Mouse (Mus musculus) urinary bladder, postnatal 25 days (tissue): Measurements from ENCODE around the gene Dchs1.

Experiments used
- DNase-seq: peaks from one replicate; pipeline ENCODE4 v3.0.0; 2022; ENCODE audit warnings: low spot score

The Dchs1 gene

DNA sequence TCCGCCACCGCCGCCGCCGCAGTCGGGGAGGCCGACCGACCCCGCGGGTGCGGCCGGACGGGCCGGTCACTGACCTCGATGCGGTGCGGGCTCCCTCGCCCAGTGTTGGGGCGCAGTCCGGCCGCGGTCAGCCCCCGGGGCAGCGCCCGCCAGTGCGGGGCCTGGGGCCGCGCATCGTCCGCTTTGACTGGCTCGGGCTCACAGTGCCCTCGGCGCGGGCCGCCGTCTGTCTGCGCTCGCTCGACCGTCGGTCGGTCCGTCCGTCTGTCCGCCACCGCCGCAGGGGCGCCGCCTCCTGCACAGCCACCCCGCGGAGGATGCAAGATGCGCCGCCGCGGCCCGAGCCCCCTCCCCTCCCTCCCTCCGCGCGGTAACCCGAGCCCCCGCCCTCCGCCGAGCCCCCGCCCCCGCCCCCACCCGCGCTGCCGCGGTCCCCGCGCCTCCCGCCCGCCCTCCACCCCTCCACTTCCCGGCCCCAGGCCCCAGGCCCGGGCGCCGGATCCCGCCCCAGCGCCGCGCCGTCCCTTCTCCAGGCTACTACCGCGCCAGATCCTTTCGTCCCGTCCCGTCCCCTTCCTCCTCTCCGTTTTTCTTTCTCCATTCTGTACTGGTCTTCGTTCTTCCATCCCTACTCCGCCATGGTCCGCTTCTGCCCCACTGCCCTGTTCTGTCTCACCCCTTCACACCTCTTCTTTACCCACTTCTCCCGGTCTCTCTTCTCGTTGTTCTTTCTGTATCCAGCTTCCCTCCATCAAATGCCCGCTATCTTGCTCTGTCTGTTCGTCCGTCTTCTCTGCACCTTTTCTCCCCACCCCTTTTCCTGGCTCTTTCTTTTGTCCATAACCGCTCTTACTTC lies at the start of gene Dchs1:
TSS of gene Dchs1 (minus strand) at position 370 of the 856 bp plus-strand sequence.
- no peak for DNase-seq

DNA sequence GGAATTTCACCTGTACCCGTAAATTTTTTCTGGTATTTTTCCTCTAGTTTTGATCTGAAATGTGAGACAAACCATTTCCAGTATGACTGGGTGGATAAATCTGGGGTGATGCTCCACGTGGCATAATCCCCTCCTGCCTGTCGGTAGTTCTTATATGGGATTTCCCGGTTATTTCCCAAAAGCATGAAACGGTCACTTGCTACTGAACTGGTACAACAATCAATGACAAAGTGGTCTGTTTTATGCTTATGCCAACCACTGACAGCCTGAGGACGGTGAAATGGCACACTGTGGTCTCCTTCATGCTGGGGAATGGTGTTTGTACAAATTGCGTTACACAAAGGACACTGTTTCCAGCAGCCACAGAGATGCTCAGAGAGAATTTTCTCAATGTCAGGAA lies 36.8 kb upstream of the Dchs1 start:
- no peak for DNase-seq

DNA sequence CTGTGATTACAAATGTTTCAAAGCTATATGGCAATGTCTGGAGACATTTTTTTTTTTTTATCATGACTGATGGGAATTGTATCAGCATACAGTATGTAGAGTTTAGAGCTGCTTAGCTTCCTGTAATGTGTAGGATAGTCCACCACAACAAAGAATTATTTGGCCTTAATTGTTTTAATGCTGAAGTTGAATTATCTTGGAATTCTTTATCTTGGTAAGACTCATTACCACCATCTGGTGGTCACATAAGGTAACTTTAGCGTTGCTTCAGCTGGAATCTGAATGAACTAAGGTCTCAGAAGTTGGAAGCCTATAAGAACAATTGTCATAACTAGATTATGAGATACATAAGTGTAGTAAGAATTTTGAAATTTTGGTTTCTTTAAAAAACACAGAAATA lies 31.0 kb upstream of the Dchs1 start:
- no peak for DNase-seq

DNA sequence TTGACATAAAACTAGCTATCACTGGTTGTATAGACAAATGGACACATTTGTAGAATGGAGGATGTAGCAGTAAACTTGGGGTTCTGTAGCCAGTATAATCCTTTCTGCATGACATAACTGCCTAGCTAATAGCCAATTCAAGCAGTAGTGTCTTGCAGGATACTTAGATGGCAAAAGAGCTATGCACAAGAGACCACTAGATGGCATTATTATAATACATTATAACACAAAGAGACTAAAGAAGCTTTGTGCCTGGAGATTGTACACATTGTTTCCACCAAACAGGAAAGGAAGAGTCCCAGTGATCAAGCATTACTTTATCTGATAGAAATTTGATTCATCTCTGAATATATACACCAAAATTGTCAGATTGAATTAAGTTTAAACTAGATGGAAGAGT lies 29.3 kb upstream of the Dchs1 start:
- DNase-seq: no peak

DNA sequence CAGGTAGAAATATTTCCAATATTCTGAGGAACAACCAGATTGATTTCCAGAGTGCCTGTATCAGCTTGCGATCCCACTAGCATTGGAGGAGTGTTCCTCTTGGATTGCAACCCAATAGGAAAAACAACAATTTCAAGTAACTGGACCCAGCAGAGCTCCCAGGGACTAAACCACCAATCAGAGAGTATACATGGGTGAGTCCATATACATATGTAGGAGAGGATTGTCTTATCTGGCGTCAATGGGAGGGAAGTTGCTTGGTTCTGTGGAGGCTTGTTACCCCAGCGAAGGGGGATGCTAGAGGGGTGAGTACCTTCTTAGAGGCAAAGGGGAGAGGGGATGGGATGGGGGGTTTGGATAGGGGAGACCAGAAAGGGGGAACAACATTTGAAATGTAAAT lies 25.9 kb upstream of the Dchs1 start:
- DNase-seq: no peak

DNA sequence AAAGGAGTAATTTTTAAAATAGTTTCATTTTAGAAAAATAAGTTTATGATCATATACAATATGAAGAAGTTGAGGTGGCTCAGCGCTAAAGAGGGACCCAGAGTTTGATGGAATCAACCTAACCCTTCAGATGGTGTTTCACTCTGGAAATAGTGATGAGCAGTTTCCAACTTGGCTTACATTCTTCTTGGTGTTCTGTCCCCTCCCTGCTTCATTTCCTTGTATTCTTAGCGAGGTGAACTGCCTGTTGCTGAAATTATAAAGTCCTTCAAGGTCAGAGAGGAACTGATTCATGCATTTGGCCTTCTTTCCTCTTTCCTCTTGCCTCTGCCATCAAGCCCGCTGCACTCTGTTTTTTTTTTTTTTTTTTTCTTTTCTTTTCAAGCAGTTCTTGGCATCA lies 25.1 kb upstream of the Dchs1 start:
- no peak for DNase-seq

DNA sequence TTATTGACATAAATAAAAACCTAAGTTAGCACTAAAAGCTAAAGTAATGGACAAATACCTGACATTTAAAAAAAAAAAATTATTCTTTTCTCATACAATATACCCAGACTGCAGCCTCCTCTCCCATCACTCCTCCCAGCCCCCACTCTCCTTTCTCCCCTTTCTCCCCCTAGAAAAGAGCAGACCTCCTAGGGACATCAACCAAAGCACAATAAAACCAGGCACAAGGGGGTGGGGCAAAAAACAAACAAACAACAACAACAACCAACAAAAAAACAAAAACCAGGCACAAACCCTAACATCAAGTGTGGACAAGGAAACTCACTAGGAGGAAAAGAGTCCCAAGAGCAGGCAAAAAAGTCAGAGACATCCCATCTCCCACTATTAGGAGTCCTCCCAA lies 24.1 kb upstream of the Dchs1 start:
- DNase-seq: no peak

DNA sequence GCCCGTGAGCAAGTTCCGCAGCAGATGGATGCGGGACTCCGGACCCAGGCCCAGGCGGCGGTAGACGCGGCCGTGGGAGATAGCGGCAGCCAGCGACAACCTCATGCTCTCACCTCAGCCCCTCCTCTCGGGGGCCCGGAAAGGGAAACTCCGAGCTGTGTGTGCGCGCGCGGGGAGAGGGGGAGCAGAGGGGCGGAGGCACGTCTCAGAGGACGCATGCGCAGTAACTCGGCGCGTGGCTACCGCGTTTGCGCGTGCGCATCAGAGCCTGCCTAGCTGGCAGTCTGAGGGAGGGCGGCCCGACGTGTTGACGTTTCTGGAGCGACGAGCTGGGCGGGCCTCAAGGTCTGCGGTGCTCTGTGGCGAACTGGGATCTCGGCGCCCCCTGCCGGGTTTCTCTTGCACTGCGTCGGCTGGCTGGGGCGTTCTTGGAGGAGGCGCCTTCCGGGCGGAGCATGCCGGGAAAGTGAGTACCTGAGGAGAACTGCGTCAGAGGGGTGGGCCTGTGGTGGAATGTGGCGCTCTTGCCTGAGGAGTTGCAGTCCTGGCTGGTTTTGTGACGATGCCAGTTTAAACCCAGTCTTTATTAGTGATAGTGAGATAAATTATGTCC lies 23.5 kb upstream of the Dchs1 start, which contains the start of gene Mrpl17:
TSS of gene Mrpl17 (minus strand) at position 223 of the 613 bp plus-strand sequence.
- peak; percentile 99 for DNase-seq

DNA sequence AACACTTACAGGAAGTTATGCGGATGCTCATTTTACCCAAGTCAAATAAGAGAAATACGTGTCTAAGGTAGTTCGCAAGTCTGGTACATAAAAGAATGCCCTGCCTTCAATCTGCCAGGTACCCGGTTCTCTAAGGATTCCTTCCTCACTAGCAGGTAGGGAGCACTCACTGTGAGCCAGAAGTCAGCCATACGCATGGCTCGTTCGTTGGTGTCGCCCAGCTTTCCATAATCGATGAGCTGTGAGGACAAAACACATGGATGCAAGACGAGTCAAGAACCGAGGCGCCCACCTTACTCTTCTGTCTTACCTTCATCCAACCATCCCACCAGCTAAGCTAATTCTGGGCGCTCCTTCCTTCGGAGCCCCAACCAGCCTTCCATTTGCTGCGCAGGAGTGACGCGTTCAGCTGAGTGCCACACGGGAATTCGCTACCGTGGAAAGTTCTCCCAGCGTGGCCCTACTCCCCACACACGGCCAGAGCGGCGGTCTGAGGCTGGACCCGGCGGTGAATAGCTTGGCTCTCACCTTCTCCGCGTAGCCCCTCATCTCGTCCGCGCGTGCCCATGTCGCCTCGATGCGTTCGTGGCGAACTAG lies 22.9 kb upstream of the Dchs1 start:
- DNase-seq: peak; percentile 17

DNA sequence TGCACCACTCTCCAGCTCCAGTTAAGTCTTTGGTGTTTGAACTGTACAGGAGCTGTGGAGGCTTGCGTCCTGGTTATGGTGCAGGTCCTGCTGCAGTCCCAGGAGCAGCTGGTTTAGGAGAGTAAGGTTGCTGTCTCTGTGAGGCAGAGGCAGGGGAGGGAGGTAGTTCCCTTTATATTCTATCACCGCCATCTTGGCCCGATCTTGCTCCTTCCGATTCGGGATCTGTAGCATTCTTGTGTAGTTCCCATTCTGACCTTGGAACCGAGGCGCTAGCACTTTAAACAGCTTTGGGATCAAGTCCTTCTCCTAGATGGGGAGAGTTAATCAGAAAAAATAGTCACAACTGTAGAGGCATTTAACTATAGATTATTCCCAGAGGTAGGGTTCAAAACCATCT lies 22.4 kb upstream of the Dchs1 start:
- no peak for DNase-seq

DNA sequence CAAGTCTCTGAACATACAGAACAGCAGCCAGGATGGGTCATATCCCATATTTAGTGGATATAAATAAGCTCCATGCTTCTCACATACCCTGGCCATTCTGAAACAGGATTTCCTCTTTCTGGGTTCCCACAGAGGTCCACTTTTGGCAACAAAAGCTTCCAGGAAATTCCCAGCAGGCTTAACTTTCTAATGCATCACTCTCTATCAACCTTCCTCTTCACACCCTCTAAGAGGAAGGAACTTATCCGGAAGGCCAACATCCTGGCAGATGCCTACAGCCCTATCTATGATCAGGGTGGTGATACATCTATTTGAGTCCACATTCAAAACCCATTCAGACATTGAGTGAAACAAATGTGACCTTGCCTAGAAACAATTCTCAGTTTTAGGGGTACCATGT lies 20.9 kb upstream of the Dchs1 start:
- DNase-seq: no peak

DNA sequence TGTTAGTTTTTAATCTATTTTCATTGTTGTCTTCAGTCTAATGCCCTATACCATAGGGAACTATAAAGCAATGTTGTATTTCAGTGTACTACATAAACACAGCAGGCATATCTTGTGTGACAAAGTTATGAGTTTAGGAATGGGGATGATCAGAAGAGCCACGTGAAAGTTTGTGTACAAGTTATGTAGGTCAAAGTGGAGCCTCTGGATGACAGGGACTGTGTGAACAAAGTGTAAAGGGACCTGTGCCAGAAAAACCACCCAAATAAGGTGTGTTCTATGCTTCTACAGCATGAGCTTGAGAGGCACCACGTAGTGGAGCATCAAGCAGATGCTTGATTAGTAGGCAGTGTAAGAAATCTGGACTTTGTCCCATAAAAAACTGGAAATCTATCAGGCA lies 19.3 kb upstream of the Dchs1 start:
- DNase-seq: no peak

DNA sequence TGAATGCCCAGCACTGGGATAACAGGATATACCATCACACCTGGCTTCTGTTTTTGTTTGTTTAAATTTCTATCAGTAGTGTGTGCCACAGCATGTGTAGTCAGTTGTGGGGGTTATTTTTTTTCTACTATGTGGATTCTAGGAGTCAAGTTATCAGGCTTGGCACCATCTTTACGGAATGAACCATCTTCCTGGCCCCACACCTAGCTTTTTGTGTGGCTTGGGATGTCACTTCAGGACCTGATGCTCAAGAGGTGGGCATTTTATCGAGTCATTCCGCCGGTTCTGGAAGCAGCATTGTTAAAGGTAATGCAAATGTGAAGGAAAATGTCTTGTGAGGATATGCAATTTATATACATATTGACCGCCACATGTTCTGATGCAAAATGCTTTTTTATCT lies 18.7 kb upstream of the Dchs1 start:
- DNase-seq: no peak

DNA sequence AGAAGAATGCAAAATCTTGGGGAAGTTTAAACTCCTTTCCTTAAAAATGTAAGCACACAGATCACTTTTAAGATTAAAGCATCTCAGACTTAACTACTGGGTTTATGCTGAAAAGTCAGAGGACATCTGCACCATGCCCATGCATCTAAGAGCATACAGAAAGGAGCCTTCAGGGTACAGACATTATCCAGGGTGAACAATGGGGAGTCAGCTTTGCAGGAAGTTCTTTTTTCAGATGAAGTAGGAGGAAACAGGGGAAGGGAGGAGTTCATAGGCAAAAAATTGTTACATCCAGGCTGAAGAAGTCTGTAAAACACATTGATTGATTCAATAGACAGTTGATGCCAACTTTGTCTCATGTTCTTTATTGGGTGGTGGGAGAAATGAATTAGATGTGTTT lies 16.0 kb upstream of the Dchs1 start:
- no peak for DNase-seq

DNA sequence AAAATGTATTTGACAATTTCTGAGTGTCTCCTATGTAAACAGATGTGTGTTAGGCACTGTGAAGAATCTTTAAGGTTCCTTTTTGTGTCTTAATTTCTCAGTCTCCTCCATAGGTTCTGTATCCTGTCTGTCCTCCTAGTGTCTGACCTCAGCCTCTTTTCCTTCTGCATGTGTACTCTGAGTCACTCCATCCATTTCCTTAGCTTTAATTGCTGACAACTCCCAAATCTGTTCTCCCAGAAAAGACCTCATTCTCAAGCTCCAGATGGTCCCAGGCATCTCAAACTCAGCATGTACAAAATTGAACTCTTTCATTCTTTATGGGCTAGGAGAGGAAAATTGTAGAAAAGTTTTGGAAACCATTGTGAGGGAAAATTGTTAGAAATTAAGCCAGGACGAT lies 15.3 kb upstream of the Dchs1 start:
- DNase-seq: no peak

DNA sequence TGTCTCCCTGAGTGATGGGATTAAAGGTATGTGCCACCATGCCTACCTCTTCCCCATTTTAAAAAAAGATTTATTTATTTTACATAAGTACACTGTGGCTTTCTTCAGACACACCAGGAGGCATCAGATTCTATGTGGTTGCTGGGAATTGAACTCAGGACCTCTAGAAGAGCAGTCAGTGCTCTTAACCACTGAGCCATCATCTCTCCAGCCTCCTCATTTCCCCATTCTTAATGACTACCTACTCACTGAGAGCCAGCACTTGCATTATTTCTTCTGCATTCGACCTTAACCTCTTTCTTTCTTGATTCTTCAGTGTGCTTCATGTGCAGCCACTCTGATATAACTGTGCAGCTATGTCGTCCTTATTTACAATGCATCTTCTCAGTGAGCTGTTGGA lies 14.9 kb upstream of the Dchs1 start:
- no peak for DNase-seq

DNA sequence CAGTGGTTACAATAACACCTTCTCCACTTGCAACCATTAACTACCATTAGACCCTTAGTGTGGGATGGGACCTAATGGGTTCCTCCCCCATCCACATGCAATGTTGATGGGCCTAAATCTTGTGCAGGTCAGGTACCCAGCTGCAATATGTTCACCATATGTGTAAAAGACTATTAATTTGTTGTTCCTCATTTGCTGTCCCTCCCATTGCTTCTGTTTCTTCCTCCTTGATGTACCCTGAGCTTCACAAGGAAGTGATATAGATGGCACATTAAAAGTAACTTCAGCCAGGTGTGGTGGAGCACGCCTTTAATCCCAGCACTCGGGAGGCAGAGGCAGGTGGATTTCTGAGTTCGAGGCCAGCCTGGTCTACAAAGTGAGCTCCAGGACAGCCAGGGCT lies 9.5 kb upstream of the Dchs1 start:
- no peak for DNase-seq

DNA sequence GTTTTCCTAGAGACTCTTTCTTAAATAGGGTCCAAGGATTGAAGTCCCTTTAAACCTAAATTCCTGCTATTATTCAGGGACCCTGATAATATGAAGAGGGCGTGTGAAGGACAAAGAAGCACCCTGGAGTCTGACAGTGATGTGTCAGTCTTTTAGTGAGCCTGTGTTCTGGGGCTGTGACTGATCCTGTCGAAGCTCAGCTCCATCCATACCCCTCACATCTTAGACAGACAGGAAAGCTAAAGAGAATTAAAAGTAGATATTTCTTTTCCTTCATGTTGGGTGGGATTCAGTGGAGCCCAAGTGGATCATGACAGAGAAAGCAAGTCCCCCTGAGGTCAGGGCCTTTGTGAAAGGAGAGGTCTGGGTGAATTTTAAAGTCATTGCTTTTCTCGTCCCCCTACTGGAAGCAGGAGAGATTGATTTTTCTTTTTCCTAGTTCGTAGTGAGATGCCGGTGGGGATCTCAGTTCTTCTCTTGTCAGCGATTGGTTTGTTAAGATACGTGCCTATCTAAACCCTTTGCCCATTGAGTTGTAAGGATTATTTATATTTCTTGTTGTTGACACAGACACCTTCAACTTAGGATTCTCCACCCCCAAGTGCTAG lies 8.4 kb upstream of the Dchs1 start:
- DNase-seq: no peak

DNA sequence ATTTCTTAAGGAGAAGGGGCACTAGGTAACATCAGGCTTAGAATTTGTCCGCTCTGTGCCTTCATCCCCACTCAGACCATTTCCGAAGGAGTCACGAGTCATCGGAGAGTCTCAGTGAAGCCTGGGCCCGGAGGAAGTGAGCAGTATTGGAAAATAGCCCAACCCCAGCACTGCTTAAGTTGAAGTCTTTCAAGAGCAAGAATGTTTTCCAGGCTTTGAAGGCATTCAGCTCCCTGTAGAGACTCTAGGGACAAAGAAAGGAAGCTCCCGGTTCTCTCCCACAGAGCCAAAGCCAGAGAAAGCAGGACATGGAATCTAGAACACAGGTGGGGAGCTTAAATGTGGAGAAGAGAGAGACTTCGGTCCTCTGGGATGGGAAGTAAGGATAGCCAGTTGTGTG lies 6.2 kb upstream of the Dchs1 start:
- DNase-seq: no peak

DNA sequence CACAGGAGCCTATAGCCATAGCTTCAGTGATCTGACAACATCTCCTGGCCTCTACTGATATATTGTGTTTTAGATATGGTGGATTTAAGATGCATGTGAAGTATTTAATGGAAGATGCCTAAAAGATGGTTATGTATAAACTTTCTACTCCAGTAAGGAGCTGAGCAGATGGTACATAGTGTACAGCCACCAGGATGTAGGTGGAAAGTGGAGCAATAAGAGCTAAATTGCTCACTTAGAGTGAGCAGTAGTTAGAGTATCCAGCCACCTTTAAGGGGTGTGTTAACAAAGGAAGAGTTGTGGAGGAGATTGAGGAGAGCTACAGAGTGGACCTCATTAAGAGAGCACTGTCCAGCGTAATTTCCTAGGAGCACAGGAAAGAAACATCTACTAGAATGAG lies 3.7 kb upstream of the Dchs1 start:
- no peak for DNase-seq

DNA sequence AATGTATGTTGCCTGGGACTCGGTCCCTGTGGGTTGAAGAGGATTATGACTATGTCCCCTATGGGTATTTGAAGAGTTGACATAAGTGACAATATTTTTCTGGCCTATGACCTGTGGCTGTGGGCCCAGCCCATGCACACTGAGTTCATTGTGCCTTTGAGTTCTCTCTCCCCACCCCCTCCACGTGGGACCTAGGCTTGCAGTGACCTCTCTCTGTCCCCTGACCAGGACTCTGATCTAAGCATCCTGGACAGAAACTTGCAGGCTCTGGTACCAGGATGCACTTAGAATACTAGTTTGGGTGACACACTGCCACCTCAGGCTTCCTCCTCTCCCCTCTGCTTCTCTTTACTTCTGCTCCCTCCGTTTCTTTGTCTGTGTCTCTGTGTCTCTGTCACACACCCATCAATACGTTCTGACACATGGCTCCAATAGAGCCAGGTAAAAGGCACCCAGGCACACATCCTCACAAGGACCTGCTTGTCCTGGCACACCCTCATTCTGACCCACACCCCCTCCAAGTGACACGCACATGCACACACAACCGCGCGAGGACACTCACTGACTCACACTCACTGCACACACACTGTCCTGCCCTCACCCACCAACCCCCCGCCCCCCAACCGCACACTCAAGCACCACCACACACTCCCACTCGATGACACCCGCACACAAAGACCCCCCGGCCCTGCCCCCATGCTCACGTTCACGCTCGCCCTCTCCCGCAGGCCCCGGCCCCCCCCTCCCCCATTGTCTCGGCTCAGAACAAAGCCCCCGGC lies 759 bp downstream of the Dchs1 start:
- no peak for DNase-seq

DNA sequence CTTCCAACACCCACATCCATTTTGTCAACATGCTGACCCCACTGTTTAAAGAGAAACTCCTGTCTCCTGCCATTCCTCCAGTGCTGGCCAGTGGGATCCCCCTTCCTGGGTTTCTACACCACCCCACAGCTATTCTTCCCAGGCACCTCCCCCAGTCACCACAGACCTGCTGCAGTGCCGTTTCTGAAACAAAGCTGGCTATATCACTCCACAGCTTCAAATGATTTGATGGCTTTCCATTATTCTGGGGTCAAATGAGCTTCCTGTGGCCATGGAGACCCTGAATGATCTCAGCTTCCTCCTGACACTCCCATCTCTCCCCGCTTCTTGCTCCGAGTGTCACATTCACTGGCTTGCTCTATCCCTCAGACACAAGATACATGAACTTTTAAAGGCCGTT lies 2.9 kb downstream of the Dchs1 start:
- DNase-seq: no peak
